Mouse (Mus musculus) megakaryocyte progenitor cell, adult 5-6 weeks (primary cell): Measurements from ENCODE around the gene Apip. TPM values are rescaled to one million over a fixed set of nuclear protein-coding genes. Genes with fewer than 3 reads are reported as not detected.

Experiments
- ATAC-seq: replicated peaks from 2 replicates; pipeline ENCODE4 v1.8.0; 2016; ENCODE audit warnings: mild to moderate bottlenecking, moderate TSS enrichment, inconsistent platforms; ENCODE audit not compliant: poor library complexity
- total RNA-seq, 2 experiments: library from RNA; stranded (forward) in 1 of 2; stranded (reverse) in 1 of 2; fragments of 157-497, 149-512 nt in 1 of 2; fragments of 200-1000 nt in 1 of 2; gene quantifications; 2 replicates each; pipeline versions ENCODE4 v1.2.3 to v1.2.4; 2015 to 2017

Apip gene
- total RNA-seq, 2 experiments from 2014 or later, result 31.7 to 66.0 TPM

DNA sequence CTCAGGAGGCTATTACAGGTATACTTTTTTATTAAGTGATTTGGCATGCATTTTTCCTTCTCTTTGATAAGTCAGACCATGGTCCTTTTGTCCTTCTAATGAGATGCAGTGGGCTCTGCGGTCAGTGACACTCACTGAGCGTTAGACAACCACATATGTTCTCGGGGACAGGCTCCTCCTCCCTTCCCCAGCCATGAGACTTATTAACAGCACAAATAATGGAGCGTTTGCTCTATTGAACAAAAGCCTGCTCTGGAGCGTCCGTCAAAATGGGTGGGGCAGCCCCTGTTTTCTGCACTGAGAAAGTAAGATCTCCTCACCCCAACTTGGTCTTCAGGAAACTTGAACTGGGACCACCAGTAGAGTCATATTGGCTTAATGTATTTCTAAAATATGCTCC lies 16.0 kb downstream of the Apip start:
- no peak for ATAC-seq

DNA sequence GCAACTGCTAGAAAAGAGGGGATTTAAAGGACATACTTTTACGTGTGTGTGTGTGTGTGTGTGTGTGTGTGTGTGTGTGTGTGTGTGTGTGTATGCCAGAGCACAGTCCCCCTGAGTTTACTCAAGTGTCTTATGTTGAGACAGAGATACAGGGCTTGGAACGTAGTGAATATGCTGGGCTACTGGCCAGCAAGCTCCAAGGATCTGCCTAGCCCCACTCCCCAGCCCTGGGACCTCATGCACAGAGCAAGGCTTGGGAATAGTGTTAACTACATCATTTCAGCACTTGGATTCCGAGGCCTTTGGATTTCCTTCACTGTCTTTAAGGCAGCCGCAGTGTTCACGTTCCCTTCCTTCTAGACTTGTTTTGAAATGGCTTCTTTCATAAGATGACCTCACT lies 29.1 kb downstream of the Apip start:
- ATAC-seq, result no peak

DNA sequence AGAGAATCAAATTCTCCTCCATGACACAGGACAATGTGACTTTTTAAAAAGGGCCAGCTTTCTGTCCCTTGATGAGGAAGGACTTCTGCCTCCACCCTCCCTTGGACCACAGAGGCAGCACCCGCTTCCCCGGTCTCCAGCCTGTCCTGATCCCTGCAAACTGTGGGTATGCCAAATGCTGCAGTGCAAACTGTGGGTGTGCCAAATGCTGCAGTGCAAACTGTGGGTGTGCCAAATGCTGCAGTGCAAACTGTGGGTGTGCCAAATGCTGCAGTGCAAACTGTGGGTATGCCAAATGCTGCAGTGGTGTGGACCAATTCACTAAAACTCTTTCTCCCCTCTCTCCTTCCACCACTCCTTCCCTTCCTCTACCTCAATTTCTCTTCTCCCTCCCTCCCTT lies 32.7 kb downstream of the Apip start:
- no peak for ATAC-seq

DNA sequence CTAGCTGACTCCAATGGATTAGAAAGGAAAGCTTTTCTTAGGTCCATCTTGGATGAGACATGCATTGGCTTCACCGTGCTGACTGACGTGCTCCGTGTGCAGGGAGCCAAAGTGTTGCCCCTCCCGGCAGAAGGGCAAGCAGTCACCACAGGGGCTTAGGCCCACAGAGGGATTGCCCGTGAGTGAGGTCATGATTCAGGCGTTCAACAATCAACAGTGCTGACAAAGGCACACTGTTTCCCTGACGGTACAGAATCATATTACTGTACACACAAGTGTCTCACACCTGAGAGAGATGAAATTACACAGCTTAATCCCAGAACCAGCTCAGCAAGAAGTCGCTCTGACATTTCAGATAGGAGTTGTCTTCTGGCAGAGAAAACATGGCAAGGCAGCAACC lies 38.2 kb downstream of the Apip start:
- ATAC-seq, result no peak

DNA sequence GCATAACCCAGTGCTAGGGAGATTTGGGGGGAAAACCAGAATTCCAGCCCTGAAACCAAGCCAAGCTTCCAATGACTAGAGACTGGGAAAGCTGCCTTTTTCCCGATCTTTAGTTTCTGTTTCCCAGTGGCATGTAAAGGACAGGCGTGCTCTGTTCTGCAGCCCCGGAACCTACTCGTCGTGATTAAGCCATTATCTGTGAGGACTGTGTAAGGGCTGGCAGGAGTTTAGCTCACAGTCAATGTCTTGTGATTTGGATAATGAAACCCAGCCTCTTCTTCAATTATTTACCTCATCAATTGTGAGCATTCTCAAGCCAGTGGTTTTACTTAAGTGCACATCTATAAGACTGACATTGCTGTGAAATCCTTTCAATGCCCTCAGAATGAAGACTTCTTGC lies 43.7 kb downstream of the Apip start:
- no peak for ATAC-seq

DNA sequence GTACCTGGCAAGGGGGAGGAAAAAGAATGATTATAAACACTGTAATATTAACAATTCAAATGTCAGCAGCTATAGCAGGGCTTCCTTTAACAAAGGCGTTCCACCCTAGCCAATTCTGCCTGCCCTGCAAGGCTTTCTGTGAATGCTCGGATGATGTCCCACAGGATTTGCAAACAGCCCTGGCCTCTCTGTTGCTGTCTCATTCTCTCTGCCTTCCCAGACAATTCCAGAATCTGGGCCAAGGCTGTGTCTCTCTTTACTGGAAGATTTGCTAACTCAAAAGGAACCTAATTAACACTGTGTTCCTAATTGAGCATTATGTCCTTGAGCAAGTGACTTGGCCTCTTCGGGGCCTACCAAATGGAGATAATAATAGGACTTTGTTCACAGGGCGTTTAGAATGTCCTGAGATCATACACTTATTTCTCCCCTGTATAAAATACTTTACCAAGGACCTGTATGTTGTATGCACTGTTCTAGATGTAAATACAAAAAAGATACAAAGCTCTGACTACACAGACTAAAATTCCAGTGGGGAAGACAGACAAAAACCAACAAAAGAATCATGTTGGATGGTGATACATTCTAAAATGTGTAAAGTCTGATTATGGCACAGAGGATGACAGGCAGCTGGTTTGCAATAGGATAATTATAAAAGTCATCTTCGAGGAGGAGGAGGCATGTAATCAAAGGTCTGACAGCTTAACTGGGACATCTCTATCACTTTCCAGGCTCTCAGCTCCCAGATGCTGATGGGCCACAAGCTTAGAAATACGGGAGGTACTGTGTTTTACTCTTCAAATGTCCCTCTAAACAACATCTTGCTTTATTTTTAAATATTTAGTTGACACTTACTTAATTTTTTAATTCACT lies 45.1 kb downstream of the Apip start:
- peak; percentile 32; the same call in 1 of the 2 replicates for ATAC-seq

DNA sequence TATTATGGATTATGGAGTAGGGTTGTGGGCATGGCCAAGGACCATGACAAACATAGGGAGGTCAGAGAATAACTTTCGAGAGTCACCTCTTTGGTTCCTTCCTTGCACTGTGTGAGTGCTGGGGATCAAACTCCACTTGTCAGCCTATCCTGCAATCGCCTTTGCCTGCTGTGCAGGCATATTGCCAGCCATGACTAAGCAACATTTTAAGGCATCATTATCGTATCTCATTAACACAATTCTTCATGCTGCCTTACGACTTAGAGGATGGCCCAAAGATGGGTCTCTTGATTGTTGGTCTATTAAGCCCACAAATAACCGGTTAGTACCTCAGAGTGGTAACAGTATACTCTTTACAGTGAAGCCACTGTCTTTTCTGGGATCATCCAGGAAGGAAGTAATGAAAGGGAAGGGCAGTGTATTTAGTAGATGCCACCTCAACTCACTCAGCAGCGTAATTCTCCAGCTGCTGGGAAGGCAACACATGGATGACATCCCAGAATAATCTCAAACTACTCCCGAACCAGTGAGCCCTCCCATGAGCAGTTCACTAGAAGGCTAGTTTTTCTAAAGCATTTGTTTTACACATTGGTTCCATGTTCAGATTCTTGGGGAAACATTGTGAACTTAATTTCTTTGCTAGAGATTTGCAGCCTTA lies 45.9 kb downstream of the Apip start:
- peak; percentile 94 for ATAC-seq

DNA sequence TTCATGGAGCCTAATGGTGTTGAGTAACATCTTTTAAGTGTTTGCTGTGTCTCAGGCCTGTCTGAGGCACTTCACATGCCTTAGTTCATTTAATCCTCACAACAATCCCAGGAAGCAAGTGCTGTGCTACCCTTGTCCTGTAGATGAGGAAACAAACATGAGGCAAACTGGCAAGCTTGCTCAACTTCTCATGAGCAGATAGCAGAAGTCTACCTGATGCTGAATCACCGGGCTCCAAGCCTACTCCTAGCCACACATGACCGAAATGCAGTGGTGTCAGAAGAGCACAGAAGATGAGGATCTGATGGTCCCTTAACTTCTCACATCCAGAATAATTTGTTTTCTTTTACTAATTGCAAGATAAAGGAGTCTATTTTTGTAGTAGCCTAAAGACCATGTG lies 56.2 kb downstream of the Apip start:
- peak; percentile 44; the same call in 1 of the 2 replicates for ATAC-seq

DNA sequence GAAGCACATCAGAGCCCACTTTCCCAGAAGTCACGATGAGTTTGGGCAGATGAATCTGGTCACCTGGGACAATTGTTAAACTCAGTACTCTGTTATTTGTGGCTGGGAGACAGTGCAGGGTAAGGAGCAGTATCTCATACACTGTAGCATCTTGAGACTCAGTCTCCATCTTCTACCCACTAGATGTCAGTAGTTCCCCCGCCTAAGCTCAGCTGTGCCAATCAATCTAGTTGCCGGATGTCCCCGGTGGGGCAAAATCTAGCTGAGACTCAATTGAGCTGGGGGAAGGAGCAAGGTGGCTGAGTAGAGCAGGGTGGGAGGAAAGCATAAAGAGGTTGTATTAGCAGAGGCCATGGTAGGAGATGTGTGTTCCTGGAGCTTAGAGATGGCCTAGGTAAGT lies 57.7 kb downstream of the Apip start:
- ATAC-seq, result peak; percentile 85

DNA sequence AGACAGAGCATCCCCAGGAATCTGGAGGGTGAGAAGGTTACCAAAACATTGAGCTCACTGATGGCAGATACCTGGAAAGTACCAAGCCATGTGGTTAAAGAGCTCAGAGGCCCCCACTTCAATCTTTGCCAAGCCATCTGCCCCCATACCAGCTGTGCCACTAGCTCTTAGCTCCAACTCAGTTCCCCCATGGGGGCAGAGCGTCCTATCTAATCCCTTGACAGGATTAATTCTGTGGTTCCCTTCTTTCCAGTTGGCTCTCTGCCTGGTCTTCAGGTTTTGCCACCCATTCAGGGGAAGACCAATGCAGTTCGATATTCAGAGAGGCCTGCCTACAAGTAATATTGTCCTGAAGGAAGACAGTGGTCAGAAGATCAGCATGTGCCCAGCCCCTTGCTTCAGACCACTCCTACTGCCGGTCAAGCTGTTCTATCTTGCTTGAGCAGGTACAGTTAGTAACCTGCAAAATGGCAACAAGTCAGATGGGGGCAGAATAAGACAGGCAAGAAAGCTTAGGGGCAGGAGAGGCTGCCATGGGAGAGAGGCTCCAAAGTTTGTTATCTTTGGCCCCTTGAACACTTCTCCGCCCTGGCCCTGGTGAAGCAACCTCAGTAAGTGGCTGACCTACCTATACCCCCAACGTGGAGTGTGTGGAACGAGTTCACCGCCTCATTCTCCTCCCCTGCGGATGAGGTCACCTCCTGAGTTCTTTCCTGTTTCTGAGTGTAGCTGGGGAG lies 65.2 kb downstream of the Apip start:
- ATAC-seq, result peak; percentile 29; the same call in 1 of the 2 replicates

Other genes with a start within 250 kb of the Apip start
- gene Cd44, start 172.0 kb upstream of the Apip start, total RNA-seq (2015), result 182 and 183 TPM in 2 replicates
- gene Cd44, start 172.0 kb upstream of the Apip start, total RNA-seq (2017), result 128 and 134 TPM in 2 replicates
- gene Pdhx, start 162 bp upstream of the Apip start, total RNA-seq (2015), result 17.9 and 20.9 TPM in 2 replicates
- gene Pdhx, start 162 bp upstream of the Apip start, total RNA-seq (2017), result 28.7 and 29.1 TPM in 2 replicates
- not detected in 2 replicates for gene Ehf, start 229.6 kb downstream of the Apip start, total RNA-seq (2015)
- gene Ehf, start 229.6 kb downstream of the Apip start, total RNA-seq (2017), result not detected in 2 replicates